In the genomic region with DNA sequence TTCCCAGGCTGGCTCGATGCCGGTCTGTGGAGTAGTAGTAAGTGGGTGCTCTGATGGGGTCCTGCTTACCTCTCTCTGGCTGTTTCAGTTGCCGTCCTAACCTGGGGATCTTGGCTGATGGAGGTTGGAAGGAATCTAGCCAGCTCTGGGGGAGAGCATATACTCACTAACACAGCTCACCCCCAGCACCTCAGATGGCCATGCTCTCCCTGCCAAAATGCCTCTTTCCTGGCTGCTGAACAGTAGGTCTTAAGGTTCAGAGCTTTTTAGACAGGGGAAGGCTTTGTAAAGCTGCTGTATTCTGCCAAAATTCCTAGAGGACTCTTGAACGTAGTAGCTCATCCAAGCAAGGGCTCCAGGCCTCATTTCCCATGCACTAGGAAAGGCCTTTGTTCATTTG, we compare ENCODE assay signal across 19 mouse cellular contexts. TPM values are rescaled to one million over a fixed set of nuclear protein-coding genes. Genes with fewer than 3 reads are reported as not detected.
A peak's percentile ranks its signal among the peaks of the same experiment; 100 is the strongest.
DNase-seq lines count a peak whose midpoint lies in the region; ATAC-seq and TF ChIP-seq lines count a peak whose summit lies in the region.
"Had no signal": no experiment of that assay in that cellular context is flagged by ENCODE, and none has a peak within 500 bp of the region (broad histone marks: within the 10 kb centered on the region; RNA-seq: fewer than 3 reads in every experiment).

No protein-coding gene starts in this region.

- TF ChIP-seq POLR2A in small intestine, adult 2 months (IDR thresholded peaks at IDR 0.05; ENCODE audit: low read depth, low read length): no peak

- no peak for DNase-seq in forebrain, postnatal 0 days
- DNase-seq in forebrain, embryonic 11.5 days (ENCODE audit: low spot score): no peak
- no peak for DNase-seq in neural tube, embryonic 10.5 days (ENCODE audit: extremely low spot score, low spot score)
- DNase-seq in cerebellum, adult 8-10 months: peak; percentile 22
- DNase-seq in lung, postnatal 36 days: no peak
- DNase-seq in embryo, embryonic 11 days: no peak
- DNase-seq: adrenal gland, postnatal 36 days; B cell, adult 2 months; heart, postnatal 36 days; liver; right cerebral cortex, adult 18-20 months; spleen, adult 18-20 months had no signal

- H3K36me3 ChIP-seq in forebrain, postnatal 0 days (ENCODE audit: insufficient read depth): no peaks in the 10 kb centered on the region
- H3K36me3 ChIP-seq in forebrain, embryonic 11.5 days (ENCODE audit: control insufficient read depth, insufficient read depth, low read length): no peaks in the 10 kb centered on the region
- H3K36me3 ChIP-seq in neural tube, embryonic 15.5 days: no peaks in the 10 kb centered on the region
- H3K36me3 ChIP-seq in small intestine, adult 2 months (ENCODE audit: control insufficient read depth, insufficient read depth, low read length): no peaks in the 10 kb centered on the region
- H3K36me3 ChIP-seq: forebrain, embryonic 15.5 days had no signal

- no peaks in the 10 kb centered on the region for H3K9me3 ChIP-seq in forebrain, postnatal 0 days (ENCODE audit: low read length)
- no peaks in the 10 kb centered on the region for H3K9me3 ChIP-seq in forebrain, embryonic 11.5 days (ENCODE audit: control insufficient read depth, low read length)
- H3K9me3 ChIP-seq in neural tube, embryonic 15.5 days (replicated peaks): no peaks in the 10 kb centered on the region
- H3K9me3 ChIP-seq: forebrain, embryonic 15.5 days; heart, embryonic 13.5 days; kidney, embryonic 15.5 days had no signal

- H3K27ac ChIP-seq in forebrain, postnatal 0 days (ENCODE audit: low read depth, low read length): no peak overlapping the region
- no peak overlapping the region for H3K27ac ChIP-seq in forebrain, embryonic 11.5 days (ENCODE audit: low read depth, low read length)
- 0 out of 2 replicates have a peak overlapping the region, but pooled peaks have one; percentile 45 for H3K27ac ChIP-seq in neural tube, embryonic 15.5 days (replicated peaks)
- H3K27ac ChIP-seq in small intestine, adult 2 months (ENCODE audit: insufficient read depth, low read depth, low read length): peak overlapping the region; percentile 12; the same call in 1 of the 2 replicates
- H3K27ac ChIP-seq: forebrain, embryonic 15.5 days; heart, embryonic 13.5 days had no signal

- WGBS in forebrain, postnatal 0 days: 72% methylated on average over 4 of the region's 4 CpGs
- 91% methylated on average over 4 of the region's 4 CpGs for WGBS in forebrain, embryonic 11.5 days
- 90% methylated on average over 4 of the region's 4 CpGs for WGBS in neural tube, embryonic 15.5 days
- WGBS in small intestine, adult 2 months: 90% methylated on average over 4 of the region's 4 CpGs

- no peak overlapping the region for H3K9ac ChIP-seq in forebrain, postnatal 0 days
- no peak overlapping the region for H3K9ac ChIP-seq in forebrain, embryonic 11.5 days (ENCODE audit: low read length)
- H3K9ac ChIP-seq in neural tube, embryonic 15.5 days (replicated peaks): no peak overlapping the region
- H3K9ac ChIP-seq: forebrain, embryonic 15.5 days; heart, embryonic 13.5 days; kidney, embryonic 15.5 days had no signal

- no peak overlapping the region for H3K4me2 ChIP-seq in forebrain, postnatal 0 days (ENCODE audit: low read depth)
- no peak overlapping the region for H3K4me2 ChIP-seq in forebrain, embryonic 11.5 days (ENCODE audit: low read depth, low read length, severe bottlenecking)
- no peak overlapping the region for H3K4me2 ChIP-seq in neural tube, embryonic 15.5 days
- H3K4me2 ChIP-seq: forebrain, embryonic 15.5 days; heart, embryonic 13.5 days; kidney, embryonic 15.5 days; midbrain, embryonic 11.5 days had no signal

- no peak overlapping the region for H3K4me3 ChIP-seq in forebrain, postnatal 0 days (ENCODE audit: low read depth, low read length)
- H3K4me3 ChIP-seq in forebrain, embryonic 11.5 days (ENCODE audit: low read depth, low read length): no peak overlapping the region
- no peak overlapping the region for H3K4me3 ChIP-seq in neural tube, embryonic 15.5 days (replicated peaks)
- H3K4me3 ChIP-seq in small intestine, adult 2 months (ENCODE audit: low read depth, low read length): no peak overlapping the region
- H3K4me3 ChIP-seq: forebrain, embryonic 15.5 days; heart, embryonic 13.5 days; kidney, embryonic 15.5 days; layer of hippocampus, adult 2 months had no signal

- no peak for TF ChIP-seq CTCF in forebrain, postnatal 0 days (IDR thresholded peaks at IDR 0.05; ENCODE audit: low read depth)
- TF ChIP-seq CTCF in small intestine, adult 2 months (IDR thresholded peaks at IDR 0.05; ENCODE audit: extremely low read depth, insufficient read length, insufficient replicate concordance, low read depth, low read length): no peak

- ATAC-seq in forebrain, postnatal 0 days: peak; percentile 38
- no peak for ATAC-seq in forebrain, embryonic 11.5 days (replicated peaks; ENCODE audit: low FRiP score)
- no peak for ATAC-seq in neural tube, embryonic 15.5 days (ENCODE audit: low FRiP score)
- ATAC-seq: forebrain, embryonic 15.5 days had no signal

- peaks cover under 1% of the 10 kb centered on the region; the same call in 1 of the 2 replicates for H3K4me1 ChIP-seq in forebrain, postnatal 0 days (ENCODE audit: insufficient read depth)
- no peaks in the 10 kb centered on the region for H3K4me1 ChIP-seq in forebrain, embryonic 11.5 days (replicated peaks; ENCODE audit: control insufficient read depth, insufficient read depth, low read length)
- H3K4me1 ChIP-seq in neural tube, embryonic 15.5 days: peaks cover 20% of the 10 kb centered on the region
- peaks cover 3% of the 10 kb centered on the region; the same call in 1 of the 2 replicates for H3K4me1 ChIP-seq in small intestine, adult 2 months (ENCODE audit: control insufficient read depth, insufficient read depth, insufficient read length, low read length)

- no peaks in the 10 kb centered on the region for H3K27me3 ChIP-seq in forebrain, postnatal 0 days (ENCODE audit: insufficient read depth, low read length)
- H3K27me3 ChIP-seq in forebrain, embryonic 11.5 days (ENCODE audit: control insufficient read depth, insufficient read depth, low read length): no peaks in the 10 kb centered on the region
- H3K27me3 ChIP-seq in neural tube, embryonic 15.5 days (replicated peaks): no peaks in the 10 kb centered on the region
- no peaks in the 10 kb centered on the region for H3K27me3 ChIP-seq in small intestine, adult 2 months (ENCODE audit: control insufficient read depth, insufficient read depth, low read length)
- H3K27me3 ChIP-seq: forebrain, embryonic 15.5 days; heart, embryonic 13.5 days; kidney, embryonic 15.5 days had no signal

RNA-seq across cellular contexts. Expression of a gene that starts 6.6 kb away (rescaled TPM):
- 56.6 and 62.5 TPM in 2 replicates for total RNA-seq in forebrain, postnatal 0 days (2014; rRNA removed)
- 17.4 and 20.6 TPM in 2 replicates for polyA plus RNA-seq in forebrain, postnatal 0 days (2015; fragmentation: Nextera tagmentation; extraction: Ambion mirVana)
- polyA plus RNA-seq in forebrain, embryonic 11.5 days (2014; fragmentation: Nextera tagmentation; extraction: Ambion mirVana): 7.1 and 7.4 TPM in 2 replicates
- polyA plus RNA-seq in neural tube, embryonic 15.5 days (2015; fragmentation: Nextera tagmentation; extraction: Ambion mirVana): 18.1 and 21.9 TPM in 2 replicates
- 2.8 and 4.9 TPM in 2 replicates for polyA plus RNA-seq in small intestine, adult 2 months (2012; rRNA removed)

RNA-seq across cellular contexts. Expression of a gene that starts 47.9 kb away (rescaled TPM):
- 26.2 and 32.6 TPM in 2 replicates for total RNA-seq in forebrain, postnatal 0 days (2014; rRNA removed)
- polyA plus RNA-seq in forebrain, postnatal 0 days (2015; fragmentation: Nextera tagmentation; extraction: Ambion mirVana): 8.4 and 12.3 TPM in 2 replicates
- 25.4 TPM in 2 replicates for polyA plus RNA-seq in forebrain, embryonic 11.5 days (2014; fragmentation: Nextera tagmentation; extraction: Ambion mirVana)
- 10.2 and 10.6 TPM in 2 replicates for polyA plus RNA-seq in neural tube, embryonic 15.5 days (2015; fragmentation: Nextera tagmentation; extraction: Ambion mirVana)
- 3.1 and 6.7 TPM in 2 replicates for polyA plus RNA-seq in small intestine, adult 2 months (2012; rRNA removed)

RNA-seq across cellular contexts. Expression of a gene that starts 56.4 kb away (rescaled TPM):
- 16.0 and 22.9 TPM in 2 replicates for total RNA-seq in forebrain, postnatal 0 days (2014; rRNA removed)
- polyA plus RNA-seq in forebrain, postnatal 0 days (2015; fragmentation: Nextera tagmentation; extraction: Ambion mirVana): 1.5 and 3.4 TPM in 2 replicates
- 7.2 and 8.1 TPM in 2 replicates for polyA plus RNA-seq in forebrain, embryonic 11.5 days (2014; fragmentation: Nextera tagmentation; extraction: Ambion mirVana)
- 5.3 and 5.5 TPM in 2 replicates for polyA plus RNA-seq in neural tube, embryonic 15.5 days (2015; fragmentation: Nextera tagmentation; extraction: Ambion mirVana)
- polyA plus RNA-seq in small intestine, adult 2 months (2012; rRNA removed): 10.5 and 20.4 TPM in 2 replicates

RNA-seq across cellular contexts. Expression of a gene that starts 56.5 kb away (rescaled TPM):
- 3.7 and 5.1 TPM in 2 replicates for total RNA-seq in forebrain, postnatal 0 days (2014; rRNA removed)
- 2.1 and 2.5 TPM in 2 replicates for polyA plus RNA-seq in forebrain, postnatal 0 days (2015; fragmentation: Nextera tagmentation; extraction: Ambion mirVana)
- 37.4 and 40.4 TPM in 2 replicates for polyA plus RNA-seq in forebrain, embryonic 11.5 days (2014; fragmentation: Nextera tagmentation; extraction: Ambion mirVana)
- polyA plus RNA-seq in neural tube, embryonic 15.5 days (2015; fragmentation: Nextera tagmentation; extraction: Ambion mirVana): 4.4 and 8.9 TPM in 2 replicates
- polyA plus RNA-seq in small intestine, adult 2 months (2012; rRNA removed): 8.4 and 13.6 TPM in 2 replicates

Comparison
In these comparisons a context has a peak if more than half of its experiments do, and no peak if none do; other contexts are left out.
1. H3K27ac ChIP-seq: peak in neural tube, embryonic 15.5 days (single experiment) and small intestine, adult 2 months (single experiment); none in forebrain, postnatal 0 days (single experiment) and forebrain, embryonic 11.5 days (single experiment).